ENCODE assay signal across 22 mouse cellular contexts in genomic region chr8:88280904-88281303, GRCm38 (mm10). TPM values are rescaled to one million over a fixed set of nuclear protein-coding genes. Genes with fewer than 3 reads are reported as not detected.
DNase-seq lines count a peak whose midpoint lies in the region; ATAC-seq and TF ChIP-seq lines count a peak whose summit lies in the region.
"Had no signal": no experiment of that assay in that cellular context is flagged by ENCODE, and none has a peak within 500 bp of the region (broad histone marks: within the 10 kb centered on the region; RNA-seq: fewer than 3 reads in every experiment).

No protein-coding gene starts in this region.

- no peak overlapping the region for H3K4me2 ChIP-seq in liver, embryonic 15.5 days
- H3K4me2 ChIP-seq: embryonic facial prominence, embryonic 15.5 days; heart, embryonic 15.5 days; kidney, embryonic 15.5 days; midbrain, embryonic 11.5 days had no signal

- H3K27me3 ChIP-seq in megakaryocyte, embryonic 14.5 days (replicated peaks), result no peaks in the 10 kb centered on the region
- H3K27me3 ChIP-seq in Patski, result no peaks in the 10 kb centered on the region
- no peaks in the 10 kb centered on the region for H3K27me3 ChIP-seq in liver, embryonic 15.5 days
- H3K27me3 ChIP-seq: embryonic facial prominence, embryonic 15.5 days; heart, embryonic 15.5 days; kidney, embryonic 15.5 days had no signal

- peak; percentile 64 for DNase-seq in Patski (ENCODE audit: low read depth, low spot score)
- no peak for DNase-seq in yolk sac, embryonic 10.5 days (ENCODE audit: low spot score)
- DNase-seq in thymus, postnatal 10 days (ENCODE audit: low spot score in 2 of 2), result no peak
- DNase-seq in right cerebral cortex, postnatal 10 days (ENCODE audit: low spot score in 2 of 2), result no peak
- DNase-seq: adrenal gland, postnatal 10 days; cerebellum, adult 9-11 months; forebrain, postnatal 0 days; heart, adult 18-20 months; lung, adult 18-20 months; lung, postnatal 14 days; retina, postnatal 1 day; right cerebral cortex, postnatal 4 days; thymus, postnatal 4 days had no signal

- no peak for ATAC-seq in megakaryocyte, adult 5-6 weeks (ENCODE audit: poor library complexity, severe bottlenecking)
- peak; percentile 53 for ATAC-seq in Patski
- ATAC-seq in liver, embryonic 15.5 days (ENCODE audit: insufficient read depth), result no peak
- ATAC-seq: forebrain, postnatal 0 days; hindbrain, embryonic 16.5 days; intestine, embryonic 16.5 days had no signal

- H3K27ac ChIP-seq in liver, embryonic 15.5 days (replicated peaks), result peak overlapping the region; percentile 55
- H3K27ac ChIP-seq: embryonic facial prominence, embryonic 15.5 days; heart, embryonic 15.5 days; kidney, embryonic 15.5 days had no signal

- no peak overlapping the region for H3K9ac ChIP-seq in liver, embryonic 15.5 days
- H3K9ac ChIP-seq: embryonic facial prominence, embryonic 15.5 days; forebrain, postnatal 0 days; heart, embryonic 15.5 days; kidney, embryonic 15.5 days had no signal

- peaks cover 68% of the 10 kb centered on the region for H3K4me1 ChIP-seq in megakaryocyte, embryonic 14.5 days
- H3K4me1 ChIP-seq in liver, embryonic 15.5 days (replicated peaks), result peaks cover 60% of the 10 kb centered on the region

- CTCF ChIA-PET in Patski (lab: Charles Lee), result no interaction called here

- H3K36me3 ChIP-seq in megakaryocyte, embryonic 14.5 days (replicated peaks; ENCODE audit: low read length), result no peaks in the 10 kb centered on the region
- H3K36me3 ChIP-seq in liver, embryonic 15.5 days (replicated peaks), result no peaks in the 10 kb centered on the region
- H3K36me3 ChIP-seq: embryonic facial prominence, embryonic 15.5 days; heart, embryonic 15.5 days; kidney, embryonic 15.5 days had no signal

- in situ Hi-C loops in Patski (cut with MboI; ENCODE audit: low pct_unique_long_range_greater_than_20kb), result no loop called here

- peak overlapping the region; percentile 72 for H3K4me3 ChIP-seq in megakaryocyte, embryonic 14.5 days (replicated peaks)
- H3K4me3 ChIP-seq in liver, embryonic 15.5 days (replicated peaks), result no peak overlapping the region
- H3K4me3 ChIP-seq: embryonic facial prominence, embryonic 15.5 days; heart, embryonic 15.5 days; kidney, embryonic 15.5 days had no signal

- POLR2A ChIA-PET in Patski (lab: Charles Lee), result no interaction called here

- no peaks in the 10 kb centered on the region for H3K9me3 ChIP-seq in megakaryocyte, embryonic 14.5 days
- H3K9me3 ChIP-seq in liver, embryonic 15.5 days (replicated peaks), result no peaks in the 10 kb centered on the region
- H3K9me3 ChIP-seq: embryonic facial prominence, embryonic 15.5 days; heart, embryonic 15.5 days; kidney, embryonic 15.5 days had no signal

- TF ChIP-seq CTCF in Patski (IDR thresholded peaks at IDR 0.05), result no peak

- WGBS in liver, embryonic 15.5 days (ENCODE audit: insufficient replicate concordance), result 14% methylated on average over 7 of the region's 7 CpGs

RNA-seq across cellular contexts. Expression of gene Adcy7, which starts 8.7 kb away (rescaled TPM):
- polyA plus RNA-seq in megakaryocyte, embryonic 14.5 days (2012; ENCODE audit: insufficient read depth, low replicate concordance), result 6.7 and 7.8 TPM in 2 replicates
- total RNA-seq in megakaryocyte, adult 5-6 weeks (2015), result 43.5 and 58.4 TPM in 2 replicates
- total RNA-seq in megakaryocyte, adult 5-6 weeks (2017), result 63.7 and 70.3 TPM in 2 replicates
- 0.60 TPM for polyA plus RNA-seq in Patski (2021)
- polyA plus RNA-seq in liver, embryonic 15.5 days (2015; fragmentation: Nextera tagmentation; extraction: Ambion mirVana), result 21.3 and 22.3 TPM in 2 replicates
